Mouse (Mus musculus) kidney, adult 8-10 months (tissue): Measurements from ENCODE around the gene Acyp2.
A peak's percentile ranks its signal among the peaks of the same experiment; 100 is the strongest.
"Not testable (repeated sequence)": the region's sequence is repeated elsewhere in the genome, so short reads cannot be mapped to it uniquely, and the experiment has no call there.

Experiments
- DNase-seq, 2 experiments: peaks; one replicate each; pipeline ENCODE4 v3.0.0; 2022

Acyp2 gene

GRCm38 (mm10) chr11:30649001-30649637, at the start of gene Acyp2:
Gene Acyp2, minus strand, starts transcription at chr11:30649587.
- peak; percentile 79 to 88 for DNase-seq

GRCm38 (mm10) chr11:30689421-30689820, 40.0 kb upstream of the Acyp2 start:
- DNase-seq = no peak

- peak; percentile 39 to 40 for DNase-seq
Measured at GRCm38 (mm10) chr11:30676086-30676485, 26.7 kb upstream of the Acyp2 start.

GRCm38 (mm10) chr11:30672719-30673118, 23.3 kb upstream of the Acyp2 start:
- DNase-seq = no peak

GRCm38 (mm10) chr11:30663001-30663400, 13.6 kb upstream of the Acyp2 start:
- DNase-seq = peak; percentile 79 to 90

- peak; percentile 61 to 77 for DNase-seq
Measured at GRCm38 (mm10) chr11:30662591-30662990, 13.2 kb upstream of the Acyp2 start.

- DNase-seq = peak; percentile 57 to 64
Measured at GRCm38 (mm10) chr11:30657069-30657468, 7.7 kb upstream of the Acyp2 start.

- no peak for DNase-seq
Measured at GRCm38 (mm10) chr11:30656060-30656459, 6.7 kb upstream of the Acyp2 start.

GRCm38 (mm10) chr11:30650416-30650815, 1.0 kb upstream of the Acyp2 start:
- no peak for DNase-seq

- DNase-seq = no peak
Measured at GRCm38 (mm10) chr11:30635674-30636073, 13.7 kb downstream of the Acyp2 start.

GRCm38 (mm10) chr11:30630514-30630913, 18.9 kb downstream of the Acyp2 start:
- no peak for DNase-seq

- no peak for DNase-seq
Measured at GRCm38 (mm10) chr11:30623218-30623617, 26.2 kb downstream of the Acyp2 start.

GRCm38 (mm10) chr11:30621386-30622363, 27.7 kb downstream of the Acyp2 start:
- DNase-seq = not testable (repeated sequence)

- DNase-seq = no peak
Measured at GRCm38 (mm10) chr11:30618235-30618634, 31.2 kb downstream of the Acyp2 start.

GRCm38 (mm10) chr11:30617571-30618097, 31.8 kb downstream of the Acyp2 start:
- no peak for DNase-seq

- DNase-seq = no peak
Measured at GRCm38 (mm10) chr11:30615977-30616376, 33.4 kb downstream of the Acyp2 start.

- no peak for DNase-seq
Measured at GRCm38 (mm10) chr11:30613916-30614546, 35.4 kb downstream of the Acyp2 start.

- no peak for DNase-seq
Measured at GRCm38 (mm10) chr11:30612699-30613098, 36.7 kb downstream of the Acyp2 start.

- DNase-seq = no peak
Measured at GRCm38 (mm10) chr11:30609247-30609646, 40.1 kb downstream of the Acyp2 start.

- no peak for DNase-seq
Measured at GRCm38 (mm10) chr11:30607587-30608518, 41.5 kb downstream of the Acyp2 start.

GRCm38 (mm10) chr11:30597259-30597658, 52.1 kb downstream of the Acyp2 start:
- DNase-seq = no peak

GRCm38 (mm10) chr11:30580008-30580407, 69.4 kb downstream of the Acyp2 start:
- DNase-seq = no peak
